Mouse (Mus musculus) forebrain, embryonic 12.5 days (tissue): ENCODE measurements around the gene Lhfp. TPM values are rescaled to one million over a fixed set of nuclear protein-coding genes. Genes with fewer than 3 reads are reported as not detected.

Experiments used
- ATAC-seq: fragments of 200-750 bp; cut with Nextera tagmentation; 2 replicates; pipeline ENCODE4 v1.8.0; 2017; ENCODE audit warnings: moderate TSS enrichment; ENCODE audit not compliant: low FRiP score
- H3K27ac ChIP-seq: fragments of 300-500 bp; sonication (generic); 2 replicates; pipeline ENCODE4 v1.5.1; 2016; ENCODE audit warnings: mild to moderate bottlenecking
- H3K27me3 ChIP-seq: fragments of 300-500 bp; sonication (generic); 2 replicates; pipeline ENCODE4 v1.6.1; 2016; ENCODE audit warnings: mild to moderate bottlenecking
- H3K36me3 ChIP-seq: fragments of 300-500 bp; sonication (generic); replicated peaks from 2 replicates; pipeline ENCODE4 v1.6.1; 2016; ENCODE audit warnings: mild to moderate bottlenecking
- H3K4me1 ChIP-seq: fragments of 300-500 bp; sonication (generic); 2 replicates; pipeline ENCODE4 v1.6.1; 2016
- H3K4me2 ChIP-seq: fragments of 300-500 bp; sonication (generic); 2 replicates; pipeline ENCODE4 v1.6.1; 2016; ENCODE audit warnings: mild to moderate bottlenecking, moderate library complexity
- H3K4me3 ChIP-seq: fragments of 300-500 bp; sonication (generic); replicated peaks from 2 replicates; pipeline ENCODE4 v1.5.1; 2016; ENCODE audit warnings: mild to moderate bottlenecking
- H3K9ac ChIP-seq: fragments of 300-500 bp; sonication (generic); 2 replicates; pipeline ENCODE4 v1.6.1; 2016; ENCODE audit warnings: mild to moderate bottlenecking
- H3K9me3 ChIP-seq: fragments of 300-500 bp; sonication (generic); 2 replicates; pipeline ENCODE4 v1.6.1; 2016
- WGBS: fragments of 180-500 bp; shearing (Covaris S2); methylation state at CpG from one replicate; pipeline ENCODE4 v1.1.7; 2016; 5-methylcytosine and 5-hydroxymethylcytosine counted together
- polyA plus RNA-seq: library from polyadenylated mRNA; unstranded; fragments of >200 nt; fragmentation: Nextera tagmentation; extraction: Ambion mirVana; gene quantifications from 2 replicates; pipeline ENCODE4 v1.2.1, GENCODE M21; 2016

The Lhfp gene
- polyA plus RNA-seq, 1 experiment from 2014 or later, result 33.4 TPM

DNA sequence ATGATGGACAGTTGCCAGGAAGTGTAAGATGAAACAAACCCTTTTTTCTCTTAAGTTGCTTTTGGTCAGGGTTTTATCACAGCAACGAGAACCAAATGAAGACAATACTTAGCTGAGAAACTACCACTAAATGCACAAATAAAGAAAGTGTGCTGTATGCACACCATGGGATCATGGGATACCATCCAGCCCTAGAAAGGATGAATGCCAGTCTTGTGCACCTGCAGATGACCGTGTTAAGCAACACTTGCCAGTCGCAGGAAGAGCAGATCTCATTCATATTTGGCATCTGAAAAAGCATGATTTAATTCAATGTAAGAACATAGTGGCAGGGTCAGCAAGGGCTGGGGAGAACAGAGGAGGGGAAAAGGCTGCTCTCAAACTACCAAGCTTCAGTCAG is 107.4 kb downstream of the Lhfp start:
- H3K4me1 ChIP-seq, result no peaks in the 10 kb centered on the region
- no peak for ATAC-seq
- no peak overlapping the region for H3K9ac ChIP-seq
- 0 out of 2 replicates have a peak, but pooled peaks cover 3% of the 10 kb centered on the region for H3K9me3 ChIP-seq
- no peaks in the 10 kb centered on the region for H3K36me3 ChIP-seq
- H3K4me3 ChIP-seq, result no peak overlapping the region
- H3K27me3 ChIP-seq, result no peaks in the 10 kb centered on the region
- H3K27ac ChIP-seq, result no peak overlapping the region
- WGBS, result 90% methylated on average over 3 of the region's 3 CpGs
- no peak overlapping the region for H3K4me2 ChIP-seq

DNA sequence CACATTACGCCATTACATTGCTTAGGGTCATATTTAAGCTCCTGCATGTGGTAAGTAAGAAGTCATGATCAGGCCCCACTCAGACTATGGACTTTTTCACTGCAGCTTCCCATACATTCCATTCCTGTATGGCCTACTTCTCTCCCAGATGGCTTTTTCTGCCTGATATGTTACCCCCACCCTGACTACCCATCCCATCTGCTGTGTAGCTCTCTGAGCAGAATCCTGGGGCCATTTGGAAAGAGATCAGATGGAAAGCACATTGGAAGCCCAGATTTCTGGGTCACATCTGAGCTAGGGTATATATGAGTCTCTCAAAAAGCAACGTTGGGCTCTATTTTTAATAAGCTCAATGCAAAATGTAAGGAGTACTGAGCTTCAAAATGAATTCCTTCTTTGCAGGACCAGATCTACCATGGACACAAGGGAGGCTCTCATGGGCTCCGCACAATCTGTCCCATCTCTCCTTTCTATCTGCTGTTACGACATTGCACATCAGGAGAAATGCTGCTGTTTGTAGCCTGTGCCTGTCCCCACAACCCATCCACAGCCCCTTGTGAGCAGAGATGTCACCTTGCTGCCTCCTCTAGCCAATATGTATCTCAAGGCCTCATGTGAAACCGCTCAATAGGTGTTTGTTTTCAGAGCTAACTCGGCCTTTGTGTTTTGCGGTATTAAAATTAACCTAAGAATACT is 108.4 kb downstream of the Lhfp start:
- 95% methylated on average over 7 of the region's 7 CpGs for WGBS
- no peaks in the 10 kb centered on the region for H3K36me3 ChIP-seq
- H3K4me1 ChIP-seq, result no peaks in the 10 kb centered on the region
- no peaks in the 10 kb centered on the region for H3K27me3 ChIP-seq
- 0 out of 2 replicates have a peak, but pooled peaks cover 3% of the 10 kb centered on the region for H3K9me3 ChIP-seq
- ATAC-seq, result no peak
- H3K27ac ChIP-seq, result no peak overlapping the region
- H3K9ac ChIP-seq, result no peak overlapping the region
- no peak overlapping the region for H3K4me3 ChIP-seq
- no peak overlapping the region for H3K4me2 ChIP-seq

DNA sequence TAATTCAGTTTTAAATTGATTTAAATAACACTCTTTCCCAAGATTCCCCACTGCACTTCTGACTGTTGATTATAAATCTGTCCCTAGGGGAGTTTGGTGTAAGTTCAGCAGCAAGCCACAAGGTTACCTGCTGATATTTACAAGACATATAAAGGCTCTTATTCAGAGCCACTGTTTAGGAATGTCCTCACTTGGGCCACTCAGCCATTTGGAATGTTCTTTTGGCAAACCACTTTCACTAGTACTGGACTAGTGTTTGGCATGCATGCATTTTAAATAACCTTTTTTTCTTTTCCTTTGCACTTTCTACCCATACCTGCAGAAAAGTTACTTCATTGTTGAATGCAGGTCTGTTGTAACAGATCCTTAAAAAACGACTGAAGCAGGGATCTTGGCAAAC is 109.8 kb downstream of the Lhfp start:
- H3K27ac ChIP-seq, result no peak overlapping the region
- no peak overlapping the region for H3K9ac ChIP-seq

DNA sequence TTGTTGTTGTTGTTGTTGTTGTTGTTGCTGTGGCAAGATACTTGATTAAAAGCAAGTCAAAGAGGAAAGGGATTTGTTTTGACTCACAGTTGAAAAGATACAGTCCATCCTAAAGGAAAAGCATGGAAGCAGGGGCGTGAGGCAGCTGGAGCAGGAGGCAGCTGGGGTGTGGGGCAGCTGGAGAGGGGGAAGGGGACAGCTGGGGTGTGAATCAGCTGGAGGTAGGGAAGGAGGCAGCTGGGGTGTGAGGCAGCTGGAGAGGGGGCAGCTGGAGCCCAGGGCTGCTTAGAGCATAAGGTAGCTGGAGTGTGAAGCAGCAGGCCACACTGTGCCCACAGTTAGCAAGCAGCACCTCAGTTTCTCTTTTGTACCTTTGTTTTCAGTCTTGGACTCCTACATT is 110.3 kb downstream of the Lhfp start:
- Histone ChIP-seq H3K9ac (no peak overlapping the region), H3K27me3 (no peaks in the 10 kb centered on the region), H3K27ac (no peak overlapping the region), H3K36me3 (no peaks in the 10 kb centered on the region), H3K9me3 (0 out of 2 replicates have a peak, but pooled peaks cover 3% of the 10 kb centered on the region), H3K4me3 (no peak overlapping the region), H3K4me2 (no peak overlapping the region), H3K4me1 (no peaks in the 10 kb centered on the region)
- 75% methylated on average over 1 of the region's 1 CpGs for WGBS
- no peak for ATAC-seq

More for the DNA sequence above, 109.8 kb downstream of the Lhfp start:
- Histone ChIP-seq H3K4me2 (no peak overlapping the region), H3K4me3 (no peak overlapping the region), H3K4me1 (no peaks in the 10 kb centered on the region), H3K9me3 (0 out of 2 replicates have a peak, but pooled peaks cover 3% of the 10 kb centered on the region), H3K36me3 (no peaks in the 10 kb centered on the region), H3K27me3 (no peaks in the 10 kb centered on the region)
- no peak for ATAC-seq
- 61% methylated on average over 1 of the region's 1 CpGs for WGBS

DNA sequence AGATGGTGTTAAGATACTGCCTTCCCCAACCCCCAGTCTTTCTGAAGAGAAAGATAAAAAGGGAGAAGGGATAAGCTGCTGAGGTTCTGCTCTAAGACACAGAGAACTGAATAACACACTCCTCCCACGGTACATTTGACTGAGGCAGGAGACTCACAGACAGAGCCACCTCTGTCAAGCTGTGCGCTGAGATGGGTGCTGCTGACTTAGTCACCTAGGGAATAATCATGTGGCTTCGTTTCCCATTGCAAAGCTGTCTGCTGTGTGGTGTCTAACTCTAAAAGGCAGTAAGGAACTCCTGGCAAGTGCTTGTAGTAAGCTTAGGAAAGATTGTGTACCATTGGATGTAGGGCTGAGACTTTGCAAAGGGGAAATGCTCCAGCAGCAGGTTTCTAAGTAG is 120.6 kb downstream of the Lhfp start:
- Histone ChIP-seq H3K4me3 (no peak overlapping the region), H3K27ac (no peak overlapping the region), H3K4me2 (no peak overlapping the region), H3K36me3 (no peaks in the 10 kb centered on the region), H3K9me3 (no peaks in the 10 kb centered on the region), H3K27me3 (no peaks in the 10 kb centered on the region; the same call in 1 of the 2 replicates), H3K4me1 (peaks cover 13% of the 10 kb centered on the region; the same call in 1 of the 2 replicates), H3K9ac (no peak overlapping the region)
- 85% methylated on average over 3 of the region's 3 CpGs for WGBS
- no peak for ATAC-seq

DNA sequence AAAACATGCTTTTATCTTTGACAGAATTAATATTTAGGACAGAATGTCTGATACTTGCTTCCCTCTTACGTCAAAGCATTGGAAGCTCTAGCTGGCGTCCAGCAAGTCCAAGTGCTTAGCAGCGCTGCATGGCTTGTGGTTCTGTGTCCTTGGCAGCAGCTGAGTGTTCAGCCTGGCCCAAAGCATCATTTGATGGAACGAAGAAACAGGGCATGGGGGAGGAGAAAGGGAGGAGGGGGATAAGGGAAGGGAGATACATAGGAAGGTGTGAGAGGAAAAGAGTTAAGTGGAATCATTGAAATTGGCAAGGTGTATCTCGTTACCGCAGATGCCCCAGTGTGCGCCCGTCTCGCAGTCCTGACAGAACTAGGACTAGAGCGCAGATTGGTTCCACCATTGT is 124.0 kb downstream of the Lhfp start:
- no peak overlapping the region for H3K9ac ChIP-seq
- peaks cover 7% of the 10 kb centered on the region; the same call in 1 of the 2 replicates for H3K4me1 ChIP-seq
- no peak for ATAC-seq
- no peaks in the 10 kb centered on the region for H3K9me3 ChIP-seq
- 94% methylated on average over 10 of the region's 10 CpGs for WGBS
- H3K4me2 ChIP-seq, result no peak overlapping the region
- H3K4me3 ChIP-seq, result no peak overlapping the region
- no peak overlapping the region for H3K27ac ChIP-seq
- H3K27me3 ChIP-seq, result no peaks in the 10 kb centered on the region; the same call in 1 of the 2 replicates
- H3K36me3 ChIP-seq, result no peaks in the 10 kb centered on the region

DNA sequence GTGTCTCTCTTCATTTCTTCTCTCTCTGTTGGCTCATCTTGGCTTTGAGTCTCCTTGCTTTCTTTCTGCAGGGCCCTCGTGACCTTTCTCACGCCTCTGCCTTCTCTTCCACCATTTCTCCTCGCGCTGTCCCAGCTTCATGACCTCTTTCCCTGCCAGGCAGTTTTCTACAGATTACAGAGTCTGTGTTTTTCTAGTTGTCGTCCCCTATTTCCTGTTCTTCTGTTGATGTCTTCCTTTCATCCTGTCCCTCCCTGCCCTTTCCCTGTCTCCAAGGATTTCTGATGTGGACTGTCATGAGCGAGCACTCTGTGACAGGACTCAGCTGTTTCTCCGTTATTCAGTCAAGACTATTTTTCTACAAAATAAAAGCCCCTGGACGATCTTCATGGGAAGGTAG is 124.7 kb downstream of the Lhfp start:
- Histone ChIP-seq H3K9me3 (no peaks in the 10 kb centered on the region), H3K9ac (no peak overlapping the region), H3K36me3 (no peaks in the 10 kb centered on the region), H3K27ac (no peak overlapping the region), H3K4me1 (peaks cover 7% of the 10 kb centered on the region; the same call in 1 of the 2 replicates), H3K4me3 (no peak overlapping the region), H3K4me2 (no peak overlapping the region), H3K27me3 (no peaks in the 10 kb centered on the region; the same call in 1 of the 2 replicates)
- 62% methylated on average over 8 of the region's 8 CpGs for WGBS
- no peak for ATAC-seq

DNA sequence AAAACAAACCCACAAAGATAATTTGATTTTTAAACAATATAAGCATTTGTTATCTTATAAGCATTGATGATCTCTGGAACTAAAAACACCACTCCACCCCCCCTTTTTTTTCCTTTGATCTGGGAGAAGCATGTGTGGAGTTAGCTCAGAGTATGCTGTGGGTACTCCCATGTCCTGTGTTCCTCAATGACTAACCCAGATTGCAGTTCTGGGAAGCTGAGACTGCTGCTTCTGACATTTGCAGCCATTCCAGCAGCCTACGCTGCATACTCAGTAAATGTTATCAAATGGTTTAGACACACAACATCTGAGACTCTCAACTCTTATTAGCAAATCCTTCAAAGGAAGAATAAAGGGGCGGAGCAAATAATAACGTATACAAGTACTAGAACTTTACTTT is 128.2 kb downstream of the Lhfp start:
- H3K4me3 ChIP-seq, result no peak overlapping the region
- no peak overlapping the region for H3K9ac ChIP-seq
- H3K27me3 ChIP-seq, result no peaks in the 10 kb centered on the region
- no peaks in the 10 kb centered on the region for H3K36me3 ChIP-seq
- 94% methylated on average over 3 of the region's 3 CpGs for WGBS
- H3K4me1 ChIP-seq, result peaks cover 7% of the 10 kb centered on the region; the same call in 1 of the 2 replicates
- ATAC-seq, result no peak
- H3K9me3 ChIP-seq, result no peaks in the 10 kb centered on the region
- no peak overlapping the region for H3K4me2 ChIP-seq
- no peak overlapping the region for H3K27ac ChIP-seq

DNA sequence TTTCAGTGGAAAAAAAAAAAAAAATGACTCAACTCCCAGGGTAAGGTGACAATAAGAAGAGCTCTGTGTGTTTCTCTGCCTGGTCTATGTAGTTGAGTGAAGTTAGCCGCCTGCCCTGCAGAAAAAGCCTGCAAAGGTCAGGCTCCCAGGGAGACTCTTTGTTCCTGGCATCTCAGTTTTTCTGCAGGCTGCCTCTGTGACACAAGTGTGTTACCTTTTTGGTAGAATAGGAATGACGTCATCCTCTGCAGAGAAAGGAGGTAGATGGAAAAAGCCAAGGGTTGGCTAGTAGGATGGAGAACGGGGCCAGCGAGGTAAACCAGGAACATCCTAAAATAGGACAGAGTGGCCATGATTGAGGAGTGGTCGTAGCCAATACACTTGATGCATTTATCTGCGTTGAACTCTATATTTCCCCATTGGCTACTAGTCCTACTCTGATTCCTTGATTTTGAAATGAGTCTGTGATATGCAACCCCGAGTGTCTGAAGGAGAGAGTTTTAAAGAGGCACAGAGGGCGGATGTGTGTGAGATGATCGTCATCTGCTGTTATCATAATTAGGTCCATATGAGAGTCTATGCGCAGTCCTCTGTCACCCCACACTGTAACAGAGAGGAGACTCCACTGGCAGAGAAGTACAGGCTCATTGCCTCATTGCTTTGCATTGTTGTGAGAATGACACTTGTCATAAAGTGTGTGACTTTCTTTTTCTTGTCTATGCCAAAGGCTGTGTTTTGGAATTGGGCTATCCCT is 132.2 kb downstream of the Lhfp start:
- Histone ChIP-seq H3K4me3 (no peak overlapping the region), H3K27me3 (no peaks in the 10 kb centered on the region), H3K27ac (no peak overlapping the region), H3K4me2 (no peak overlapping the region), H3K4me1 (no peaks in the 10 kb centered on the region), H3K36me3 (no peaks in the 10 kb centered on the region), H3K9me3 (0 out of 2 replicates have a peak, but pooled peaks cover 2% of the 10 kb centered on the region), H3K9ac (no peak overlapping the region)
- WGBS, result 65% methylated on average over 10 of the region's 10 CpGs
- no peak for ATAC-seq

DNA sequence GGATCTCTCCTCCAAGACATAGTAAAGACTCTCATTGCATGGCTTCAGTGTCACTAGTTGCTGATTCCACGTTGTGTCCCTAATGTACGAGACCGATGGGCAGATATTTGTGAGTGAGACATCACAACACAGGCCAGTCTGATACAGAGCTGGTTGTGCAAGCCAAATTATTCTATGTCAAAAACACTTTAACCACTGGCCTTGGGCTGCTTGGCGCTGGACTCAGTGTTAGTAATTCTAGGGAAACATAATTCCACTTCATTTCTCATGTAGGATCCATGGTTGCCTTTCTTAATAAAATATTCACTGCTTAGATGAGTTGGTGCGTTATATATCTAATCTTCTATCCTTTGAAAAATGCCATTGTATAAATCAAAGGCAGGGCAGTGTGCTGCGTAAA is 138.6 kb downstream of the Lhfp start:
- ATAC-seq, result no peak
- H3K9ac ChIP-seq, result no peak overlapping the region
- 0 out of 2 replicates have a peak, but pooled peaks cover 2% of the 10 kb centered on the region for H3K9me3 ChIP-seq
- no peak overlapping the region for H3K4me2 ChIP-seq
- H3K36me3 ChIP-seq, result no peaks in the 10 kb centered on the region
- no peak overlapping the region for H3K27ac ChIP-seq
- no peak overlapping the region for H3K4me3 ChIP-seq
- 93% methylated on average over 6 of the region's 6 CpGs for WGBS
- H3K4me1 ChIP-seq, result no peaks in the 10 kb centered on the region; the same call in 1 of the 2 replicates
- H3K27me3 ChIP-seq, result no peaks in the 10 kb centered on the region

DNA sequence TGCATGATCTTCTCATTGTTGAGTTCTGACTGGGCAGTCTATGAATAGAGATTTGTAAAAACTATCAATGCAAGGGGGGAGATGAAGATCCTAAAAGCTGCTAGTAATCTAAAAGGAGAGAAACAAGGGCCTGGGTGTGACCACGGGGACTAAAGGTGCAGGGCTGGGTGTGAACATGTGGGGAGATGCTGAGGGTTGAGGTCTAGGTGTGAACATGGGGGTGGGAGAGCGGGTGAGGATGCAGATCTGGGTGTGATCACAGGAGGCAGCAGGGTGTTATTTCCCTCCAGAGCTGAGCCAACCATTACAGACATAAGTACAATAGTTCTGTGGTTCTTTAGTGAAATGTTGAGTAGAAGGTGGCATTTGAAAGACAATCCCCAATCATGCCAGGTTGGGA is 144.1 kb downstream of the Lhfp start:
- no peaks in the 10 kb centered on the region for H3K36me3 ChIP-seq
- H3K4me1 ChIP-seq, result no peaks in the 10 kb centered on the region; the same call in 1 of the 2 replicates
- 87% methylated on average over 2 of the region's 2 CpGs for WGBS
- no peak overlapping the region for H3K27ac ChIP-seq
- H3K4me2 ChIP-seq, result no peak overlapping the region
- H3K27me3 ChIP-seq, result no peaks in the 10 kb centered on the region
- ATAC-seq, result no peak
- no peaks in the 10 kb centered on the region for H3K9me3 ChIP-seq
- no peak overlapping the region for H3K9ac ChIP-seq
- no peak overlapping the region for H3K4me3 ChIP-seq

DNA sequence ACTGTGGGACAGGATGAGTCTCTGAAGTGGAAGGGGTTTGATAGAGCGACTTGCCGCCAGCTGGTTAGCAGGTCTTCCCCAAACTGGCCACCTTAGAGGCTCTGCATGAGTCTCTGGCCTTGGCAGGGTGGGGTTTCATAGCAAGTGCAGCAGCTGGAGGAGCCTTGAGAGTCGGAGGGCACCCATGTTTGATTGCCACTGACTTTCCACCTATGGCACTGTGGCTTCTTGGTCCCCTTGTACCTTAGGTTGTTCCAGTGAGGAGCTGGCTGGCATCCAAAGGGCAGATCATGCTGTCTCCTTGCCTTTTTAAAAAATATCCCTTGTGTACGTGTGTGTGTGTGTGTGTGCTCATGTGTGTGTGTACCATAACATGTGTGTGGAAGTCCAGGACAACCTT is 152.1 kb downstream of the Lhfp start:
- Histone ChIP-seq H3K4me3 (no peak overlapping the region), H3K9ac (no peak overlapping the region), H3K36me3 (no peaks in the 10 kb centered on the region), H3K9me3 (no peaks in the 10 kb centered on the region), H3K4me1 (peaks cover 4% of the 10 kb centered on the region; the same call in 1 of the 2 replicates), H3K27me3 (no peaks in the 10 kb centered on the region), H3K4me2 (no peak overlapping the region), H3K27ac (no peak overlapping the region)
- no peak for ATAC-seq
- 84% methylated on average over 4 of the region's 4 CpGs for WGBS
